Mouse (Mus musculus) liver, postnatal 0 days (tissue): ENCODE measurements around the gene Nipal4.

Experiments used
- CTCF ChIP-seq: sonication (generic); IDR thresholded peaks from 2 replicates; pipeline ENCODE4 v1.5.1; 2016; ENCODE audit warnings: antibody characterized with exemption, low read depth
- EP300 ChIP-seq: IDR thresholded peaks from 2 replicates; pipeline ENCODE4 v1.6.1; 2016; ENCODE audit warnings: antibody characterized with exemption, low read depth, mild to moderate bottlenecking

DNA sequence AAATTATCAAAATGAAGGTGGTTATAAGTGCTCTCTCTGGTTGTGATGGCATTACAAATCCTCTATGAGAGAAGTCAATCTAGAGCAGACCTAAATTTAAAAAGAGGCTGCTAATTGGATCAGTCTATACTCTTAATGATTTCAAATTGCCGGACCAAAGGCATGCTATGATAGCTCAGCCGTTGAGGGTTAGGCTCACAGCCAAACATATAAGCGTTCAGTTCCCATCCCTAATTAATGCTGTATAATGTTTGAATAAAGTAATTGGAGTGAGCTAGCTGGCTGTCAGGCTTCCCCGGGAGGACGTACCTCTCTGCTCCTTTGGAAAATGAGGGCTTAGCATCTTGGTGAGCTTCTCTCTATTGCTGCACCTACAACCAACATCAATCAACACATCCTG lies 57.1 kb downstream of the Nipal4 start:
- no peak for TF ChIP-seq CTCF
- TF ChIP-seq EP300, result no peak
